Comparison of ENCODE assay signal across 12 mouse cellular contexts in the genomic region with DNA sequence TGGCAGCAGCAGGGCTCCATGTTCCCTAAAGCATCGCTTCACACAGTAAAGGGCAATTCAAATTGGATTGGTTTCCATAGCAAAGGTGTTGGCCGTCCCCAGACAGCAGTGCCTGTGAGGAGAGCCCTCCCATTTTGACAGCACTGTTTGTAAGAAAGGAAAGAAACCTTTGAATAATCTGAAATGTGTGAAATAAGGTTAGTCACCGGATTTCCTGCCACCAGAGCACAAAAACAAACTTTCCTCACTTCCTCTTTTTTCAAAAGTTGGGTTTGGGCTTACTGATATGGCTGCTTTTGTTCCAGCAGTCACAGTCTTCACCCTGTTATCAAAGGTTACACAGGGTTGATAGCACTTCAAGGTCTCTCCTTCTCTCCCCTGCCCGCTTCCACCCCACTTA. TPM values are rescaled to one million over a fixed set of nuclear protein-coding genes. Genes with fewer than 3 reads are reported as not detected.
DNase-seq lines count a peak whose midpoint lies in the region; ATAC-seq and TF ChIP-seq lines count a peak whose summit lies in the region.
"Had no signal": no experiment of that assay in that cellular context is flagged by ENCODE, and none has a peak within 500 bp of the region (broad histone marks: within the 10 kb centered on the region; RNA-seq: fewer than 3 reads in every experiment).

No protein-coding gene starts in this region.

- no peaks in the 10 kb centered on the region for H3K27me3 ChIP-seq in testis, adult 2 months (ENCODE audit: control insufficient read depth, insufficient read depth, low read length)
- peaks cover 32% of the 10 kb centered on the region for H3K27me3 ChIP-seq in hindbrain, embryonic 10.5 days (ENCODE audit: insufficient read depth, poor library complexity, severe bottlenecking)

- H3K27ac ChIP-seq in testis, adult 2 months (ENCODE audit: control insufficient read depth, insufficient read depth, low read depth, low read length), result 0 out of 2 replicates have a peak overlapping the region, but pooled peaks have one; percentile 3
- H3K27ac ChIP-seq in layer of hippocampus, adult 2 months, result no peak overlapping the region
- no peak overlapping the region for H3K27ac ChIP-seq in hindbrain, embryonic 10.5 days

- no peak for TF ChIP-seq CTCF in testis, adult 2 months (IDR thresholded peaks at IDR 0.05; ENCODE audit: control insufficient read depth, insufficient read depth, insufficient replicate concordance, low read depth, low read length)
- no peak for TF ChIP-seq CTCF in brain, embryonic 14.5 days (IDR thresholded peaks at IDR 0.05; ENCODE audit: borderline replicate concordance, extremely low read depth, insufficient read depth, insufficient read length)
- no peak for TF ChIP-seq CTCF in layer of hippocampus, adult 2 months (conservative IDR thresholded peaks at IDR 0.05)

- no peaks in the 10 kb centered on the region for H3K4me1 ChIP-seq in testis, adult 2 months (ENCODE audit: control insufficient read depth, insufficient read depth, low read length)
- no peaks in the 10 kb centered on the region for H3K4me1 ChIP-seq in hindbrain, embryonic 10.5 days (replicated peaks)

- no peaks in the 10 kb centered on the region for H3K9me3 ChIP-seq in hindbrain, embryonic 10.5 days

- no peak for TF ChIP-seq POLR2A in testis, adult 2 months (IDR thresholded peaks at IDR 0.05; ENCODE audit: control insufficient read depth, low read depth, low read length)
- no peak for TF ChIP-seq POLR2A in brain, embryonic 14.5 days (IDR thresholded peaks at IDR 0.05; ENCODE audit: borderline replicate concordance, extremely low read depth, insufficient read depth, insufficient read length, poor library complexity, severe bottlenecking)

- DNase-seq in testis, postnatal 14 days (ENCODE audit: low spot score), result no peak
- DNase-seq in brain, embryonic 14.5 days (ENCODE audit: low read depth), result peak; percentile 16
- DNase-seq in layer of hippocampus, adult 2 months (ENCODE audit: low spot score in 2 of 2), result no peak
- no peak for DNase-seq in hindbrain, embryonic 10.5 days (ENCODE audit: low spot score)
- DNase-seq in urinary bladder, postnatal 4 days (ENCODE audit: low spot score in 2 of 2), result no peak
- DNase-seq in cerebellum, postnatal 4 days (ENCODE audit: low spot score in 2 of 2), result no peak
- DNase-seq: embryo, embryonic 11 days; gastrocnemius, postnatal 10 days; kidney, postnatal 10 days; lung, adult 2 months had no signal

- H3K4me3 ChIP-seq in testis, adult 2 months (ENCODE audit: control insufficient read depth, low read depth, low read length), result no peak overlapping the region
- no peak overlapping the region for H3K4me3 ChIP-seq in layer of hippocampus, adult 2 months
- no peak overlapping the region for H3K4me3 ChIP-seq in hindbrain, embryonic 10.5 days

- no peaks in the 10 kb centered on the region for H3K36me3 ChIP-seq in testis, adult 2 months (ENCODE audit: control insufficient read depth, insufficient read depth, low read length)
- H3K36me3 ChIP-seq in hindbrain, embryonic 10.5 days, result no peaks in the 10 kb centered on the region

- peak; percentile 95 for ATAC-seq in megakaryocyte progenitor cell, adult 5-6 weeks (replicated peaks; ENCODE audit: poor library complexity)

- WGBS in hindbrain, embryonic 10.5 days, result 53% methylated on average over 4 of the region's 4 CpGs

RNA-seq across cellular contexts. Expression of a gene that starts 35.2 kb away (rescaled TPM):
- polyA plus RNA-seq in testis, adult 2 months (2012; rRNA removed), result 2.4 and 3.0 TPM in 2 replicates
- polyA plus RNA-seq in brain, embryonic 14.5 days (2012; rRNA removed), result 1.7 and 1.8 TPM in 2 replicates
- 251 and 266 TPM in 2 replicates for total RNA-seq in megakaryocyte progenitor cell, adult 5-6 weeks (2015)
- total RNA-seq in megakaryocyte progenitor cell, adult 5-6 weeks (2017), result 190 and 197 TPM in 2 replicates
- total RNA-seq in layer of hippocampus, adult 2 months (2021), result 1 to 10 TPM; 7.3 to 8.2 TPM
- 2.3 and 4.6 TPM in 2 replicates for polyA plus RNA-seq in hindbrain, embryonic 10.5 days (2016; fragmentation: Nextera tagmentation; extraction: Ambion mirVana)
